Mouse (Mus musculus) heart, postnatal 36 days (tissue): ENCODE results near the gene Ctnna2. TPM values are rescaled to one million over a fixed set of nuclear protein-coding genes. Genes with fewer than 3 reads are reported as not detected.
A peak's percentile ranks its signal among the peaks of the same experiment; 100 is the strongest.

Experiments used
- DNase-seq, 2 experiments: peaks; one replicate each; pipeline ENCODE4 v3.0.0; 2021 to 2022
- intact Hi-C: fragments of 180-260 bp; cut with DNase I; formaldehyde crosslinking; loops from one replicate; pipeline ENCODE4 v1.15.1; 2025
- total RNA-seq, 2 experiments: library from RNA; stranded (reverse); gene quantifications; 2 replicates each; pipeline ENCODE4 v1.2.3; 2021

The Ctnna2 gene
- total RNA-seq, 2 experiments from 2014 or later, result not detected

GRCm38 (mm10) chr6:77604642-77605392 lies 374.7 kb downstream of the Ctnna2 start:
- no peak for DNase-seq
- intact Hi-C loops, result no loop called here

GRCm38 (mm10) chr6:77603914-77604313 lies 375.6 kb downstream of the Ctnna2 start:
- no peak for DNase-seq
- intact Hi-C loops, result no loop called here

GRCm38 (mm10) chr6:77599244-77599643 lies 380.3 kb downstream of the Ctnna2 start:
- intact Hi-C loops, result no loop called here
- DNase-seq, result no peak

- intact Hi-C loops, result no loop called here
- no peak for DNase-seq
Measured at GRCm38 (mm10) chr6:77582568-77582967, 396.9 kb downstream of the Ctnna2 start.

GRCm38 (mm10) chr6:77580926-77581325 lies 398.6 kb downstream of the Ctnna2 start:
- intact Hi-C loops, result no loop called here
- no peak for DNase-seq

- intact Hi-C loops, result loop anchor here (10.0 kb wide), 1 partner anchor 124 kb away; no protein-coding TSS in a partner anchor
- no peak for DNase-seq
Measured at GRCm38 (mm10) chr6:77578612-77579011, 400.9 kb downstream of the Ctnna2 start.

- intact Hi-C loops, result loop anchor here (10.0 kb wide), 1 partner anchor 123 kb away; no protein-coding TSS in a partner anchor
- no peak for DNase-seq
Measured at GRCm38 (mm10) chr6:77577585-77577984, 401.9 kb downstream of the Ctnna2 start.

- peak in 1 of 2 experiments; percentile 3 for DNase-seq
Measured at GRCm38 (mm10) chr6:77572614-77573013, 406.9 kb downstream of the Ctnna2 start.

GRCm38 (mm10) chr6:77569851-77570250 lies 409.6 kb downstream of the Ctnna2 start:
- no peak for DNase-seq
- intact Hi-C loops, result loop anchor here (10.0 kb wide), 1 partner anchor 115 kb away; no protein-coding TSS in a partner anchor

More at GRCm38 (mm10) chr6:77572614-77573013, 406.9 kb downstream of the Ctnna2 start:
- intact Hi-C loops, result loop anchor here (10.0 kb wide), 1 partner anchor 118 kb away; no protein-coding TSS in a partner anchor

GRCm38 (mm10) chr6:77556181-77556580 lies 423.3 kb downstream of the Ctnna2 start:
- intact Hi-C loops, result no loop called here
- no peak for DNase-seq

GRCm38 (mm10) chr6:77537055-77537807 lies 442.3 kb downstream of the Ctnna2 start:
- no peak for DNase-seq
- intact Hi-C loops, result no loop called here

- intact Hi-C loops, result no loop called here
- no peak for DNase-seq
Measured at GRCm38 (mm10) chr6:77527636-77528035, 451.9 kb downstream of the Ctnna2 start.

GRCm38 (mm10) chr6:77521836-77522235 lies 457.7 kb downstream of the Ctnna2 start:
- intact Hi-C loops, result no loop called here
- no peak for DNase-seq

- intact Hi-C loops, result no loop called here
- DNase-seq, result no peak
Measured at GRCm38 (mm10) chr6:77516515-77516914, 463.0 kb downstream of the Ctnna2 start.

GRCm38 (mm10) chr6:77511805-77512204 lies 467.7 kb downstream of the Ctnna2 start:
- intact Hi-C loops, result no loop called here

GRCm38 (mm10) chr6:77491721-77492120 lies 487.8 kb downstream of the Ctnna2 start:
- DNase-seq, result no peak
- intact Hi-C loops, result no loop called here

More at GRCm38 (mm10) chr6:77511805-77512204, 467.7 kb downstream of the Ctnna2 start:
- no peak for DNase-seq

- intact Hi-C loops, result no loop called here
- no peak for DNase-seq
Measured at GRCm38 (mm10) chr6:77486658-77487057, 492.8 kb downstream of the Ctnna2 start.

GRCm38 (mm10) chr6:77482081-77482480 lies 497.4 kb downstream of the Ctnna2 start:
- intact Hi-C loops, result no loop called here
- no peak for DNase-seq

GRCm38 (mm10) chr6:77475354-77475753 lies 504.1 kb downstream of the Ctnna2 start:
- intact Hi-C loops, result no loop called here
- peak; percentile 58 to 68 for DNase-seq

- intact Hi-C loops, result no loop called here
- DNase-seq, result no peak
Measured at GRCm38 (mm10) chr6:77473256-77473655, 506.2 kb downstream of the Ctnna2 start.

GRCm38 (mm10) chr6:77468058-77468457 lies 511.4 kb downstream of the Ctnna2 start:
- no peak for DNase-seq
- intact Hi-C loops, result no loop called here
